Mouse (Mus musculus) hindbrain, embryonic 14.5 days (tissue): ENCODE data around the gene Gm37419. TPM values are rescaled to one million over a fixed set of nuclear protein-coding genes. Genes with fewer than 3 reads are reported as not detected.

Experiments
- ATAC-seq: fragments of 200-750 bp; cut with Nextera tagmentation; 2 replicates; pipeline ENCODE4 v1.8.0; 2017; ENCODE audit warnings: moderate number of reproducible peaks, mild to moderate bottlenecking, moderate TSS enrichment, moderate library complexity; ENCODE audit not compliant: low FRiP score
- DNase-seq: peaks from one replicate; pipeline ENCODE4 v3.0.0-alpha.2; 2015; ENCODE audit warnings: low spot score
- H3K27ac ChIP-seq: fragments of 300-500 bp; sonication (generic); 2 replicates; pipeline ENCODE4 v1.5.1; 2014; ENCODE audit warnings: mild to moderate bottlenecking, moderate library complexity
- H3K27me3 ChIP-seq: fragments of 300-500 bp; sonication (generic); 2 replicates; pipeline ENCODE4 v1.6.1; 2014; ENCODE audit warnings: mild to moderate bottlenecking, low read length, mixed read lengths; ENCODE audit not compliant: control insufficient read depth, insufficient read depth
- H3K36me3 ChIP-seq: fragments of 300-500 bp; sonication (generic); replicated peaks from 2 replicates; pipeline ENCODE4 v1.6.1; 2014; ENCODE audit not compliant: control insufficient read depth, insufficient read depth
- H3K4me1 ChIP-seq: fragments of 300-500 bp; sonication (generic); replicated peaks from 2 replicates; pipeline ENCODE4 v1.6.1; 2014; ENCODE audit warnings: antibody characterized with exemption, low read length, mixed read lengths; ENCODE audit not compliant: control insufficient read depth, insufficient read depth
- H3K4me2 ChIP-seq: fragments of 300-500 bp; sonication (generic); replicated peaks from 2 replicates; pipeline ENCODE4 v1.6.1; 2014; ENCODE audit warnings: mild to moderate bottlenecking, moderate library complexity
- H3K4me3 ChIP-seq: fragments of 300-500 bp; sonication (generic); replicated peaks from 2 replicates; pipeline ENCODE4 v1.5.1; 2014; ENCODE audit warnings: mild to moderate bottlenecking, low read length
- H3K9ac ChIP-seq: fragments of 300-500 bp; sonication (generic); 2 replicates; pipeline ENCODE4 v1.6.1; 2014
- H3K9me3 ChIP-seq: fragments of 300-500 bp; sonication (generic); 2 replicates; pipeline ENCODE4 v1.6.1; 2016; ENCODE audit warnings: low read length; ENCODE audit not compliant: control insufficient read depth
- WGBS: fragments of 180-500 bp; shearing (Covaris S2); extraction: QIAGEN DNeasy Blood & Tissue Kit; methylation state at CpG from one replicate; pipeline ENCODE4 v1.1.7; 2014; 5-methylcytosine and 5-hydroxymethylcytosine counted together
- polyA plus RNA-seq: library from polyadenylated mRNA; unstranded; fragments of >200 nt; fragmentation: Nextera tagmentation; extraction: Ambion mirVana; gene quantifications from 2 replicates; pipeline ENCODE4 v1.2.1, GENCODE M21; 2014

The Gm37419 gene
- polyA plus RNA-seq, 1 experiment from 2014 or later, result not detected

GRCm38 (mm10) chr16:24034450-24034849, 46.2 kb downstream of the Gm37419 start:
- ATAC-seq, result no peak
- Histone ChIP-seq H3K36me3 (no peaks in the 10 kb centered on the region), H3K27ac (no peak overlapping the region), H3K27me3 (no peaks in the 10 kb centered on the region), H3K4me2 (no peak overlapping the region), H3K9ac (no peak overlapping the region), H3K9me3 (no peaks in the 10 kb centered on the region), H3K4me3 (no peak overlapping the region), H3K4me1 (no peaks in the 10 kb centered on the region)
- DNase-seq, result no peak
- 67% methylated on average over 2 of the region's 2 CpGs for WGBS

- Histone ChIP-seq H3K4me2 (no peak overlapping the region), H3K4me3 (no peak overlapping the region), H3K27me3 (no peaks in the 10 kb centered on the region), H3K9me3 (no peaks in the 10 kb centered on the region), H3K4me1 (no peaks in the 10 kb centered on the region), H3K9ac (no peak overlapping the region), H3K36me3 (no peaks in the 10 kb centered on the region), H3K27ac (no peak overlapping the region)
- ATAC-seq (no peak), DNase-seq (no peak)
Measured at GRCm38 (mm10) chr16:24035767-24036166, 47.5 kb downstream of the Gm37419 start.

DNA sequence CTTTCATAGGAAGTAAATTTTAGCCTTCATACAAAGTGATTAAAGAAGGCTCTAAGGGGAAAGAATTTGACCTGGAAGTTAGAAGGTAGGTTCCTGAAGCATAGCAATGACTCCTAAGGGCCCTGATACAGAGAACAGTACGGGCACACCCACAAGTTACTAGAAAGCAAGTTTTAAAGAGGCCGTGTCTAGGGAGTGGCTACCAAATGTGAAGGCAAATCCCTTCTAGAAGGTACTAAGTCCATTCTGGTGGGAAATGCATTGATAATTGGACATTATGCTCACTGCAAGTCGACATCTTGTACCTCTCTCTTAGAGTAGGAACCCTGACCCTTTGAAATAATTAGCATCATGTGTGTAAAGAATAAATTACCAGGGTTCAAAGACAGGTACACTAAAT, 48.1 kb downstream of the Gm37419 start:
- WGBS, result 94% methylated on average over 3 of the region's 3 CpGs
- Histone ChIP-seq H3K36me3 (no peaks in the 10 kb centered on the region), H3K9ac (no peak overlapping the region), H3K27me3 (no peaks in the 10 kb centered on the region), H3K9me3 (no peaks in the 10 kb centered on the region), H3K4me1 (no peaks in the 10 kb centered on the region), H3K4me2 (no peak overlapping the region), H3K4me3 (no peak overlapping the region), H3K27ac (no peak overlapping the region)
- no peak for ATAC-seq
- DNase-seq, result no peak

Other genes starting within 250 kb of the Gm37419 start
- 278 TPM in 2 replicates for gene Sst, start 97.5 kb upstream of the Gm37419 start, polyA plus RNA-seq
- gene Rtp2, start 56.1 kb upstream of the Gm37419 start, polyA plus RNA-seq, result not detected in 2 replicates
- gene Bcl6, start 370 bp downstream of the Gm37419 start, polyA plus RNA-seq, result 0.35 and 0.50 TPM in 2 replicates